In the genomic region with DNA sequence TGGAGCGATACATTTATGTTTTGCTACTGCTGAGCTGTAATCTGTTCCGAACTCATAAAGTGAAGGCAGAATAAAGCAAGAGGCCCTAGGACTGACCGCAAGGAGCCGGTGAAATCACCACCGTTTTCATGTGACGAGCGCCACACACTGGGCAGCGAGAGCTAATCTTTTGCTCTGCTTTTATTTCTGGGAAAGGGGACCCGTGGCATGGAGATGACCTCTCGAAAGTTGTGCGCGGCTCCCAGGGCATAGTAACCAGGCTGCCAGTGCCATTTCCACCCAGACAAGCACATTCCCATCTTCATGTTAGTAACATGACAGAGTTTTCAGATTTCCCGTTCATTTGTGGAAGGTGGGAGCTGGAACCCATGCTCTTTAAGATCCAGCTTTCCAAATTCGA, we compare ENCODE assay signal across 9 mouse cellular contexts. TPM values are rescaled to one million over a fixed set of nuclear protein-coding genes. Genes with fewer than 3 reads are reported as not detected.
DNase-seq lines count a peak whose midpoint lies in the region; ATAC-seq and TF ChIP-seq lines count a peak whose summit lies in the region.
"Had no signal": no experiment of that assay in that cellular context is flagged by ENCODE, and none has a peak within 500 bp of the region (broad histone marks: within the 10 kb centered on the region; RNA-seq: fewer than 3 reads in every experiment).

No protein-coding gene starts in this region.

- WGBS in heart, adult 2 months, result 3% methylated on average over 14 of the region's 14 CpGs
- WGBS in liver, embryonic 15.5 days (ENCODE audit: insufficient replicate concordance), result 7% methylated on average over 14 of the region's 14 CpGs
- 16% methylated on average over 14 of the region's 14 CpGs for WGBS in thymus, adult 2 months

- peak; percentile 64; the same call in 1 of the 2 replicates for TF ChIP-seq EP300 in heart, adult 2 months (IDR thresholded peaks at IDR 0.05; ENCODE audit: insufficient read depth, low read depth, low read length)

- H3K9ac ChIP-seq in heart, adult 2 months (ENCODE audit: low read depth, low read length), result peak overlapping the region; percentile 57; the same call in 1 of the 2 replicates
- H3K9ac ChIP-seq in liver, embryonic 15.5 days, result no peak overlapping the region

- H3K27me3 ChIP-seq in heart, adult 2 months (ENCODE audit: control insufficient read depth, insufficient read depth, low read length), result no peaks in the 10 kb centered on the region
- H3K27me3 ChIP-seq in liver, embryonic 15.5 days, result peaks cover 4% of the 10 kb centered on the region; the same call in 1 of the 2 replicates
- H3K27me3 ChIP-seq in thymus, adult 2 months (ENCODE audit: control insufficient read depth, insufficient read depth, low read length), result no peaks in the 10 kb centered on the region

- H3K79me2 ChIP-seq in heart, adult 2 months (replicated peaks; ENCODE audit: control insufficient read depth, insufficient read depth, low read length), result no peaks in the 10 kb centered on the region

- H3K9me3 ChIP-seq in liver, embryonic 15.5 days (replicated peaks), result no peaks in the 10 kb centered on the region

- H3K4me2 ChIP-seq in liver, embryonic 15.5 days, result peak overlapping the region; percentile 59

- intact Hi-C loops in heart, adult 2 months (cut with DNase I), result loop anchor here (1.0 to 5.0 kb wide), 3 partner anchors 37 to 178 kb away; no protein-coding TSS in a partner anchor

- H3K27ac ChIP-seq in heart, adult 2 months, result peak overlapping the region; percentile 10; the same call in 1 of the 2 replicates
- H3K27ac ChIP-seq in liver, embryonic 15.5 days (replicated peaks), result no peak overlapping the region
- no peak overlapping the region for H3K27ac ChIP-seq in thymus, adult 2 months (ENCODE audit: control insufficient read depth, insufficient read depth, low read length)

- H3K36me3 ChIP-seq in heart, adult 2 months (ENCODE audit: control insufficient read depth, insufficient read depth, low read length), result no peaks in the 10 kb centered on the region
- no peaks in the 10 kb centered on the region for H3K36me3 ChIP-seq in liver, embryonic 15.5 days (replicated peaks)
- no peaks in the 10 kb centered on the region for H3K36me3 ChIP-seq in thymus, adult 2 months (ENCODE audit: control insufficient read depth, insufficient read depth, low read length)

- peak; percentile 73 for TF ChIP-seq CTCF in heart, adult 2 months (IDR thresholded peaks at IDR 0.05)
- TF ChIP-seq CTCF in thymus, adult 2 months (IDR thresholded peaks at IDR 0.05; ENCODE audit: borderline replicate concordance, control insufficient read depth, extremely low read depth, insufficient read depth, low read length, poor library complexity), result no peak

- TF ChIP-seq POLR2A in heart, adult 2 months (IDR thresholded peaks at IDR 0.05; ENCODE audit: insufficient read depth, low read depth, low read length), result no peak
- TF ChIP-seq POLR2A in thymus, adult 2 months (IDR thresholded peaks at IDR 0.05; ENCODE audit: control insufficient read depth, extremely low read depth, insufficient read depth, low read length, poor library complexity), result no peak

- H3K4me1 ChIP-seq in heart, adult 2 months (ENCODE audit: control insufficient read depth, insufficient read depth, low read length), result peaks cover 9% of the 10 kb centered on the region
- H3K4me1 ChIP-seq in liver, embryonic 15.5 days (replicated peaks), result peaks cover 10% of the 10 kb centered on the region
- peaks cover 8% of the 10 kb centered on the region for H3K4me1 ChIP-seq in thymus, adult 2 months (replicated peaks; ENCODE audit: control insufficient read depth, insufficient read depth, low read length)

- peak; percentile 24 for DNase-seq in CD4-positive helper T cell, adult 2 months (ENCODE audit: low read depth, low spot score)
- DNase-seq in adrenal gland, postnatal 10 days, result peak; percentile 85
- DNase-seq in embryo, embryonic 11.5 days (ENCODE audit: low read depth, low spot score), result peak; percentile 42
- DNase-seq in heart, adult 2 months, result peak; percentile 72 to 79
- peak; percentile 42 for DNase-seq in kidney, adult 11 months
- peak; percentile 39 for DNase-seq in naive thymus-derived CD4-positive, alpha-beta T cell, adult 2 months (ENCODE audit: low read depth)
- DNase-seq in thymus, adult 2 months, result peak; percentile 15

- ATAC-seq in liver, embryonic 15.5 days (ENCODE audit: insufficient read depth), result no peak

- peak overlapping the region; percentile 48 for H3K4me3 ChIP-seq in heart, adult 2 months
- peak overlapping the region; percentile 17; the same call in 1 of the 2 replicates for H3K4me3 ChIP-seq in liver, embryonic 15.5 days (replicated peaks)
- H3K4me3 ChIP-seq in thymus, adult 2 months (ENCODE audit: control insufficient read depth, insufficient read depth, low read length), result no peak overlapping the region
- H3K4me3 ChIP-seq: erythroblast, embryonic 14.5 days had no signal

RNA-seq across cellular contexts. Expression of a gene that starts 13.5 kb away (rescaled TPM):
- 1 to 10 TPM in 1 of 2 experiments, under 1 TPM in 1; 0.78 to 1.2 TPM for total RNA-seq in adrenal gland, postnatal 10 days (2021)
- 1 to 10 TPM; 2.3 TPM for total RNA-seq in heart, adult 2 months (2021)
- 0.76 and 1.7 TPM in 2 replicates for polyA plus RNA-seq in heart, adult 2 months (2012; rRNA removed)
- polyA plus RNA-seq in liver, embryonic 15.5 days (2015; fragmentation: Nextera tagmentation; extraction: Ambion mirVana), result 0.16 TPM in 2 replicates
- polyA plus RNA-seq in thymus, adult 2 months (2012; rRNA removed), result 0.19 and 0.24 TPM in 2 replicates
- polyA plus RNA-seq: erythroblast, embryonic 14.5 days had no signal

RNA-seq across cellular contexts. Expression of a gene that starts 17.3 kb away (rescaled TPM):
- total RNA-seq in adrenal gland, postnatal 10 days (2021), result 1 to 10 TPM; 2.4 to 4.5 TPM
- total RNA-seq in heart, adult 2 months (2021), result 1 to 10 TPM; 3.1 to 4.0 TPM
- 2.4 and 4.0 TPM in 2 replicates for polyA plus RNA-seq in heart, adult 2 months (2012; rRNA removed)
- 0.98 and 1.1 TPM in 2 replicates for polyA plus RNA-seq in liver, embryonic 15.5 days (2015; fragmentation: Nextera tagmentation; extraction: Ambion mirVana)
- polyA plus RNA-seq in thymus, adult 2 months (2012; rRNA removed), result 3.5 and 3.8 TPM in 2 replicates
- polyA plus RNA-seq: erythroblast, embryonic 14.5 days had no signal

RNA-seq across cellular contexts. Expression of a gene that starts 26.1 kb away (rescaled TPM):
- total RNA-seq in adrenal gland, postnatal 10 days (2021), result 10 to 100 TPM; 13.4 to 18.9 TPM
- 10 to 100 TPM; 13.2 to 17.5 TPM for total RNA-seq in heart, adult 2 months (2021)
- polyA plus RNA-seq in heart, adult 2 months (2012; rRNA removed), result 11.1 and 17.2 TPM in 2 replicates
- 0.94 and 1.0 TPM in 2 replicates for polyA plus RNA-seq in liver, embryonic 15.5 days (2015; fragmentation: Nextera tagmentation; extraction: Ambion mirVana)
- 3.9 and 4.4 TPM in 2 replicates for polyA plus RNA-seq in thymus, adult 2 months (2012; rRNA removed)
- polyA plus RNA-seq: erythroblast, embryonic 14.5 days had no signal

Comparison
In these comparisons a context has a peak if more than half of its experiments do, and no peak if none do; other contexts are left out.
1. DNase-seq: peak in every context shown above with its lines; median percentile 85 in adrenal gland, postnatal 10 days; 76 in heart, adult 2 months; 42 in embryo, embryonic 11.5 days; 42 in kidney, adult 11 months; 39 in naive thymus-derived CD4-positive, alpha-beta T cell, adult 2 months; 24 in CD4-positive helper T cell, adult 2 months; 15 in thymus, adult 2 months.